Mouse (Mus musculus) heart, adult 8-10 months (tissue): Measurements from ENCODE around the gene Slbp. TPM values are rescaled to one million over a fixed set of nuclear protein-coding genes. Genes with fewer than 3 reads are reported as not detected.

ENCODE experiments used
- DNase-seq: peaks from one replicate; pipeline ENCODE4 v3.0.0; 2022; ENCODE audit warnings: low spot score
- total RNA-seq, 4 experiments: library from RNA; stranded (reverse); gene quantifications; 2 replicates each; pipeline ENCODE4 v1.2.4; 2022

Gene Slbp
- total RNA-seq = 10 to 100 TPM in 2 of 4 experiments, 1 to 10 TPM in 2; 8.8 to 12.0 (median 10.6) TPM

- DNase-seq = peak; percentile 95
Measured at GRCm38 (mm10) chr5:33651921-33652782, at the start of gene Slbp. Slbp (minus strand) TSS chr5:33652574.

GRCm38 (mm10) chr5:33701832-33702231 lies 49.5 kb upstream of the Slbp start:
- no peak for DNase-seq

GRCm38 (mm10) chr5:33700010-33700409 lies 47.6 kb upstream of the Slbp start:
- DNase-seq = no peak

GRCm38 (mm10) chr5:33698669-33699068 lies 46.3 kb upstream of the Slbp start:
- DNase-seq = no peak

- no peak for DNase-seq
Measured at GRCm38 (mm10) chr5:33697947-33698512, 45.7 kb upstream of the Slbp start.

GRCm38 (mm10) chr5:33697534-33697933 lies 45.2 kb upstream of the Slbp start:
- DNase-seq = no peak

- no peak for DNase-seq
Measured at GRCm38 (mm10) chr5:33696430-33696829, 44.1 kb upstream of the Slbp start.

- no peak for DNase-seq
Measured at GRCm38 (mm10) chr5:33695718-33696121, 43.3 kb upstream of the Slbp start.

GRCm38 (mm10) chr5:33694848-33695717 lies 42.7 kb upstream of the Slbp start:
- DNase-seq = no peak

GRCm38 (mm10) chr5:33694461-33694847 lies 42.1 kb upstream of the Slbp start:
- DNase-seq = no peak

- no peak for DNase-seq
Measured at GRCm38 (mm10) chr5:33692393-33692792, 40.0 kb upstream of the Slbp start.

- peak; percentile 79 for DNase-seq
Measured at GRCm38 (mm10) chr5:33689852-33690645, 37.7 kb upstream of the Slbp start.

- DNase-seq = peak; percentile 33
Measured at GRCm38 (mm10) chr5:33689221-33689844, 37.0 kb upstream of the Slbp start.

- no peak for DNase-seq
Measured at GRCm38 (mm10) chr5:33688278-33689220, 36.2 kb upstream of the Slbp start.

- DNase-seq = no peak
Measured at GRCm38 (mm10) chr5:33687142-33687541, 34.8 kb upstream of the Slbp start.

GRCm38 (mm10) chr5:33684932-33685331 lies 32.6 kb upstream of the Slbp start:
- DNase-seq = no peak

- DNase-seq = peak; percentile 41
Measured at GRCm38 (mm10) chr5:33683897-33684652, 31.7 kb upstream of the Slbp start.

- no peak for DNase-seq
Measured at GRCm38 (mm10) chr5:33682963-33683362, 30.6 kb upstream of the Slbp start.
